Mouse (Mus musculus): Measurements from ENCODE around the gene Cd2. TPM values are rescaled to one million over a fixed set of nuclear protein-coding genes. Genes with fewer than 3 reads are reported as not detected.

Gene Cd2
- polyA plus RNA-seq, 1 experiment from 2014 or later, result not detected

DNA sequence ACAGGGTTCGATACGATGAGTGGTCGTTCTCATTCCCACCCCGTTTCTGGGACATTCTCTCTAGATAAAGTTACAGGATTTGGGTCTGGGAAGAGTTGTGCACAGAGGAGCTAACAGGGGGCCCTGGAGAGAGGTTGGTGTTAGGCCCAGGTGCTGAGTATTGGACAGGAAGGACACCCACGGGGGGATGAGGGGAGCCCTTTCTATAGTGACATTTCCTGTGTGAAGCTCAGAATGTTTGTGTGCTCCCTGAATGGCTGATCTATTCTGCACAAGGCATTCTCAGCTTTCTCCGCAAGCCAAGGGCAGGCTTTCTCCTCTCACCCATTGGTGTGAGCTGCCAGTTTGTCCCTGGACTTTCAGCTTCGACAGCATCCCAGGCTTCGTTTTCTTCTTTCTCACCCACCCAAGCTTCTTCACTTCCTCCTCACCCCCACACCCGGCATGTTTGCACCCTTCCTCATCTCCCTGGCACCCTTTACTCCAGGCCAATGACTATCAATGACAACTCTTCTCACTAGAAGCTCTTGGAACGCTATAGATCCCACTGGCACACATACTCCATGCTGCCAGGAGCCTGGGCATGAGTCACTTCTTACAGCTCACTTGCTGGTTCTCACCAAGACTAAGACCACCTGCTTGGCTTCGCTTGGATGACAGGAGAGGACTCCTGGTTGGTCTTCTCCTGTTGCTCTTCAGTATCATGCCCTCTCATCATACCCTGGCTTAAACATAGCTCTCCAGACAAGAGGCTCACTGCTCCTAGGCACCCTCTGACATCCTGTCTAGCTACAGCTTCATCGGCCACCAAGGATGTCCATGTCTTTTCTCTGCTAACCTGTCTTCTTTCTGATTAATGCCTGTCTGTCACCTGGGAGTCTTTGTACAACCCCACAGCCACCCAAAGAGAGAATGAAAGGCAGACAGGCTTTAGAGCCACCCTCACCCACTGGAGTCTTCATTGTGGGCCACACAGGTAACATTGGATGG is 1.1 kb downstream of the Cd2 start:
- TF ChIP-seq CTCF (IDR thresholded peaks at IDR 0.05; ENCODE audit: low read depth), result no peak
- Histone ChIP-seq H3K4me1 (replicated peaks; ENCODE audit: insufficient read depth, low read length) (no peaks in the 10 kb centered on the region), H3K4me2 (ENCODE audit: low read length) (no peak overlapping the region), H3K4me3 (replicated peaks; ENCODE audit: low read depth, low read length) (no peak overlapping the region), H3K9ac (ENCODE audit: low read depth, low read length) (no peak overlapping the region), H3K36me3 (ENCODE audit: insufficient read depth, low read length) (no peaks in the 10 kb centered on the region), H3K27ac (no peak overlapping the region), H3K9me3 (replicated peaks; ENCODE audit: low read length) (no peaks in the 10 kb centered on the region), H3K27me3 (ENCODE audit: insufficient read depth, low read length) (no peaks in the 10 kb centered on the region)
- DNase-seq (ENCODE audit: low spot score) (no peak), ATAC-seq (replicated peaks; ENCODE audit: low FRiP score, low read depth) (no peak)
- WGBS, result 86% methylated on average over 12 of the region's 12 CpGs

DNA sequence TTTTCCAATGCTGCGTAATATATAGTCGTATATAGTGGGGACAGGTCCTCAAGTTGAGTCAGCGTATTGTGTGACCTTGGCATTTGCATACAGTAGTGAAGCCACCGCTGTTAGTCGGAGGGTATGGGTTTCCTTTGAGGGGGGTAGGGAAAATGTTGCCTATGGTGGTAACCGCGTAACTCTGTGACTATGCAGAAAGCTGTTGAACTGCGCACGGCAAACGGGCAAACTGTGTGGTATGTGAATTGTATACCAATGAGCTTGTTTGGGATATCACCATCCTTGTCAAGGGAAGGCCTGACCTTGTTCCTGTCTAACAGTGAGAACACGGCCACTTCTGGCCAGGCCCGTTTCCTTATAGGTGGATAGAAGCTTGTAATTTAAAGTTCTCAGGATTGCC is 1.9 kb downstream of the Cd2 start:
- H3K4me2 ChIP-seq (ENCODE audit: low read length), result no peak overlapping the region
- 91% methylated on average over 12 of the region's 12 CpGs for WGBS
- TF ChIP-seq CTCF (IDR thresholded peaks at IDR 0.05; ENCODE audit: low read depth), result no peak

DNA sequence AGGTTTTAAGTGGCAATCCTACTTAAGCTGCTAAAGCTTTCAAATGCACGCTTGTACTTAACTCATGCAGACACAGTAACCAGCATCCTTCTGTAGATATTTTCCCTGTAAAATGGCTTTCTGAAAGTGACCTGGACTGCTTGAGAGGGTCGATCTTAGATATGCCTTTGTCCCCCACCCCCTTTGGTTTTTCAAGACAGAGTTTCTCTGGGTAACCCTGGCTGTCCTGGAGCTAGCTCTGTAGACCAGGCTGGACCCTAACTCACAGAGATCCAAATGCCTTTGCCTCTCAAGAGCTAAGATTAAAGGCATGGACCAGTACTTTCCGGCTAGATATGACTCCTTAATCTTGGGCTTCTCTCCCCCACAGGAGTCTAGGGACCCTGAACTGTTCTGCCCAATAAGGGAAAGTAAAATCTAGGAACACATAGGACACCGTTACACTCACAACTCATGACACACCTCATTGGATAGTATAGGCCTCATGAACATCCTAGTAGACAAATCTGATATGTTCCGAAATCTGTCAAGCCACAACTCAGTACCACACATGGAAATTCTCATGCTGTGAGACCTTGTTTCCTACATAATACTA is 2.6 kb downstream of the Cd2 start:
- H3K27ac ChIP-seq, result no peak overlapping the region
- DNase-seq (ENCODE audit: low spot score), result no peak
- no peaks in the 10 kb centered on the region for H3K36me3 ChIP-seq (ENCODE audit: insufficient read depth, low read length)
- no peak overlapping the region for H3K9ac ChIP-seq (ENCODE audit: low read depth, low read length)
- no peak overlapping the region for H3K4me3 ChIP-seq (replicated peaks; ENCODE audit: low read depth, low read length)
- no peaks in the 10 kb centered on the region for H3K9me3 ChIP-seq (replicated peaks; ENCODE audit: low read length)
- no peak overlapping the region for H3K4me2 ChIP-seq (ENCODE audit: low read length)
- H3K27me3 ChIP-seq (ENCODE audit: insufficient read depth, low read length), result no peaks in the 10 kb centered on the region
- H3K4me1 ChIP-seq (replicated peaks; ENCODE audit: insufficient read depth, low read length), result no peaks in the 10 kb centered on the region; the same call in 1 of the 2 replicates
- TF ChIP-seq CTCF (IDR thresholded peaks at IDR 0.05; ENCODE audit: low read depth), result no peak
- no peak for ATAC-seq (replicated peaks; ENCODE audit: low FRiP score, low read depth)
- 88% methylated on average over 5 of the region's 5 CpGs for WGBS

More for the DNA sequence above, 1.9 kb downstream of the Cd2 start:
- no peak for DNase-seq (ENCODE audit: low spot score)
- Histone ChIP-seq H3K27me3 (ENCODE audit: insufficient read depth, low read length) (no peaks in the 10 kb centered on the region), H3K27ac (no peak overlapping the region), H3K9me3 (replicated peaks; ENCODE audit: low read length) (no peaks in the 10 kb centered on the region), H3K9ac (ENCODE audit: low read depth, low read length) (no peak overlapping the region), H3K4me3 (replicated peaks; ENCODE audit: low read depth, low read length) (no peak overlapping the region), H3K36me3 (ENCODE audit: insufficient read depth, low read length) (no peaks in the 10 kb centered on the region), H3K4me1 (replicated peaks; ENCODE audit: insufficient read depth, low read length) (no peaks in the 10 kb centered on the region; the same call in 1 of the 2 replicates)
- ATAC-seq (replicated peaks; ENCODE audit: low FRiP score, low read depth), result no peak

DNA sequence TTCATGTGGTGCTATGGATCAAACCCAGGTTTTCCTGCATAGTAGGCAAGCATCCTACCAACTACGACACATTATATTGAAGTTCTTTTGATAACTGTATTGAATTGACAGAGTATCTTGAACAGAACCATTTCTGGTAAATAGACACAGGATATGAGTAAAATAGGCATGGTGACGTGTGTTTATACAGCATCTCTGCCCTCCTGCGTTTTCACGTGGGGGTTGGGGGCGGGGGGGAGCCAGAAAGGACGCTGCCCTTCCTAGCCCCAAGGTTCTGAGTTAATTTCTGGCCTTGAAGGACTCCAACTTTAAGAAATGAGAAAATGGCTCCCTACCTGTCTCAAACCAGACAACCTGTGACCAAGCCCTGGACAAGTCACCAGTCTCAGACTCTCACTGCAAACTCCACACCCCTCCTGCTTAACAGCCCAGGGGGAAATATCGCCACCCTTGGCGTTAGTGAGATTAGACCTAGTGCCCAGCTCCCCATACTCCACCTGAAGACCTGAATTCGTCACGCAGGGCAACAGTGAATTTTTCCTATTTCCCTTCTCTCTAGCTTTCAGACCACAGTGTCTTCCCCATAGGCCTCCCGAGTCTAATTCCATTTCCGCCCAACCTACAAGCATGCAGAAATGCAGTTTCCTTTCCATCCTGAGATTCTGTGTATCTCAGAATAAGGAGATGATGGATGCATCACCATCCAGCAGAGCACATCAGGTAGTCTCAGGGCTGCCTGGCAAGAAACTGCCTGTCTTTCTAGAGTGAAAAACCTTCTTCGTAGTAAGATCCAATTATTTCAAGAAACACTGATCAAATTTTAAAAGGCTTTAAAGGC is 3.7 kb downstream of the Cd2 start:
- no peaks in the 10 kb centered on the region; the same call in 1 of the 2 replicates for H3K4me1 ChIP-seq (replicated peaks; ENCODE audit: insufficient read depth, low read length)
- ATAC-seq (replicated peaks; ENCODE audit: low FRiP score, low read depth), result no peak
- H3K27ac ChIP-seq, result no peak overlapping the region
- H3K36me3 ChIP-seq (ENCODE audit: insufficient read depth, low read length), result no peaks in the 10 kb centered on the region
- TF ChIP-seq CTCF (IDR thresholded peaks at IDR 0.05; ENCODE audit: low read depth), result no peak
- no peak for DNase-seq (ENCODE audit: low spot score)
- H3K9me3 ChIP-seq (replicated peaks; ENCODE audit: low read length), result no peaks in the 10 kb centered on the region
- no peak overlapping the region for H3K4me3 ChIP-seq (replicated peaks; ENCODE audit: low read depth, low read length)
- WGBS, result 90% methylated on average over 13 of the region's 13 CpGs
- no peaks in the 10 kb centered on the region for H3K27me3 ChIP-seq (ENCODE audit: insufficient read depth, low read length)
- H3K4me2 ChIP-seq (ENCODE audit: low read length), result no peak overlapping the region
- H3K9ac ChIP-seq (ENCODE audit: low read depth, low read length), result no peak overlapping the region

DNA sequence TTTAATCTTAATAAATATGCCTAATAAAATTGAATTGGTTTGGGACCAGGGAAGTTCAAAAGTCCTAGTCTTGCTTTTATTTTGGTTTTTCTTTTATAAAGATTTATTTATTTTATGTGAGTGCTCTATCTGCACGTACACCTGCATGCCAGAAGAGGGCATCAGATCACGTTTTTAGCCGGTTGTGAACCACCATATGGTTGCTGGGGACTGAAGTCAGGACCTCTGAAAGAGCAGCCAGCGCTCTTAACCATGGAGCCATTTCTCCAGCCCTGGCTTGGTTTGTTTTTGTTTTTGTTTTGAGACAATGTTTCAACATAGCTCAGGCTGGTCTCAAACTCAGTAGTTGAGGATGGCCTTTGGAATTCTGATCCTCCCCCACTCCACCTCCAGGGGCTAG is 4.3 kb downstream of the Cd2 start:
- 85% methylated on average over 4 of the region's 4 CpGs for WGBS
- H3K4me2 ChIP-seq (ENCODE audit: low read length), result no peak overlapping the region
- H3K36me3 ChIP-seq (ENCODE audit: insufficient read depth, low read length), result no peaks in the 10 kb centered on the region
- no peak for DNase-seq (ENCODE audit: low spot score)
- no peak overlapping the region for H3K27ac ChIP-seq
- TF ChIP-seq CTCF (IDR thresholded peaks at IDR 0.05; ENCODE audit: low read depth), result 0 out of 2 replicates have a peak, but pooled peaks have one; percentile 16
- no peaks in the 10 kb centered on the region for H3K27me3 ChIP-seq (ENCODE audit: insufficient read depth, low read length)
- no peak for ATAC-seq (replicated peaks; ENCODE audit: low FRiP score, low read depth)
- no peaks in the 10 kb centered on the region for H3K9me3 ChIP-seq (replicated peaks; ENCODE audit: low read length)
- H3K4me3 ChIP-seq (replicated peaks; ENCODE audit: low read depth, low read length), result no peak overlapping the region
- H3K4me1 ChIP-seq (replicated peaks; ENCODE audit: insufficient read depth, low read length), result no peaks in the 10 kb centered on the region; the same call in 1 of the 2 replicates
- H3K9ac ChIP-seq (ENCODE audit: low read depth, low read length), result no peak overlapping the region
